In the genomic region with DNA sequence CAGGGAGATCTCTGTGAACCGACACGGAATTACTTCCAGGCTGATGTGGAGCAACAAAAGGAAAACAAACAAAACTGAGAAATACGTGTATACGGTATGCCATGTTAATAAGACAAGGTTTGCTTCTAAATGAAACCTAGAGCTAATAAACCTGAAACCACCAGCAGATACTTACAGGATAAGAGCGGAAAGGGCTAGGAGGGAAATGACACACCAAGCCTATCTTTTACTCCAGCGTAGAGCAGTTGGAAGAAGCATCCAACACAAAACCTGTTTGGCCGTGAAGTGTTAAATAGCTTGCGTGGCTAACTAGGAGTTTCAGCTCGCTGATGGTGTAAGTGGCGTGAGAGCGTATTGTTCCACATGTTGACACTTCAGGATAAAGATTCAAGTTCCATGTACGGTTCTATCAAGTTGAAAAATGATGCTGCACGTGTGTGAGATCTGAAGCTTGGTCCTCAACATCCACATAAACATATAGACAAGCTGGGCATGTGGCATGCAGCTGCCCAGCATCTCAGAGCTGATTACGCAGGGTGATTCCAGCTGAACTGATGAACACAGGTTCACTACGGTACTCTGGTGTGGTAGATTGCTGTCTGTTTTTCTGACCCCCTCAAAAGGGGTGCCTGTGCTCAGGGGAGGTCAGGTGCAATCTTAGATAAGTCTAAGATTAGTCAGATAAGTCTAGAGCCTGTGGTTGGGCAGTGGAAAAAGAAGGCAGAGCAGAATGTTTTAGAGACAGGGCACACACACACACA, we compare ENCODE assay signal across 30 mouse cellular contexts. TPM values are rescaled to one million over a fixed set of nuclear protein-coding genes. Genes with fewer than 3 reads are reported as not detected.
DNase-seq lines count a peak whose midpoint lies in the region; ATAC-seq and TF ChIP-seq lines count a peak whose summit lies in the region.
"Had no signal": no experiment of that assay in that cellular context is flagged by ENCODE, and none has a peak within 500 bp of the region (broad histone marks: within the 10 kb centered on the region; RNA-seq: fewer than 3 reads in every experiment).

No protein-coding gene starts in this region.

- no peak for TF ChIP-seq POLR2A in CH12.LX (IDR thresholded peaks at IDR 0.05; ENCODE audit: low read depth, low read length)

- 80% methylated on average over 15 of the region's 15 CpGs for WGBS in intestine, embryonic 15.5 days

- TF ChIP-seq RAD21 in CH12.LX (IDR thresholded peaks at IDR 0.05; ENCODE audit: low read depth, low read length): no peak

- peak; percentile 61 for DNase-seq in heart, adult 11 months
- no peak for DNase-seq in heart, adult 8-10 months (ENCODE audit: low spot score)
- no peak for DNase-seq in CH12.LX (ENCODE audit: extremely low read depth)
- no peak for DNase-seq in right cerebral cortex, adult 18-20 months
- no peak for DNase-seq in left cerebral cortex, adult 8-10 months (ENCODE audit: low spot score in 2 of 2)
- DNase-seq: adrenal gland, adult 2 months; adrenal gland, postnatal 14 days; cerebellum, adult 11 months; cerebellum, adult 2 months; cerebellum, adult 9-11 months; cerebellum, postnatal 25 days; embryo, embryonic 11 days; gastrocnemius, postnatal 10 days; gastrocnemius, postnatal 36 days; heart, adult 18-20 months; heart, postnatal 14 days; heart, postnatal 4 days had no signal

- H3K27ac ChIP-seq in CH12.LX (ENCODE audit: insufficient read depth, low read depth): no peak overlapping the region
- no peak overlapping the region for H3K27ac ChIP-seq in intestine, embryonic 15.5 days
- H3K27ac ChIP-seq: embryonic facial prominence, embryonic 10.5 days; embryonic facial prominence, embryonic 13.5 days; forebrain, embryonic 13.5 days; heart, embryonic 10.5 days; heart, embryonic 13.5 days; hindbrain, embryonic 14.5 days; hindbrain, postnatal 0 days had no signal

- TF ChIP-seq EP300 in CH12.LX (IDR thresholded peaks at IDR 0.05; ENCODE audit: low read length): no peak

- peak; percentile 23; the same call in 1 of the 2 replicates for ATAC-seq in megakaryocyte, adult 5-6 weeks (ENCODE audit: poor library complexity, severe bottlenecking)
- ATAC-seq in megakaryocyte-erythroid progenitor cell, adult 5-6 weeks (replicated peaks; ENCODE audit: low FRiP score, low TSS enrichment, poor library complexity, severe bottlenecking): peak; percentile 56
- no peak for ATAC-seq in intestine, embryonic 15.5 days
- ATAC-seq: inflammation-experienced regulatory T-cells, adult 6 months had no signal

- no peaks in the 10 kb centered on the region for H3K79me2 ChIP-seq in CH12.LX (replicated peaks; ENCODE audit: control insufficient read depth, extremely low read depth, insufficient read depth, poor library complexity, severe bottlenecking)

- peaks cover 0 to 23% of the 10 kb centered on the region in 2 experiments; a peak in 2 of 4 replicates for H3K4me1 ChIP-seq in CH12.LX (ENCODE audit: control insufficient read depth in 1 of 2, insufficient read depth in 2 of 2)
- peaks cover 3% of the 10 kb centered on the region; the same call in 1 of the 2 replicates for H3K4me1 ChIP-seq in intestine, embryonic 15.5 days (replicated peaks)
- H3K4me1 ChIP-seq: forebrain, embryonic 13.5 days had no signal

- H3K9me3 ChIP-seq in CH12.LX (replicated peaks; ENCODE audit: low read length): no peaks in the 10 kb centered on the region
- no peaks in the 10 kb centered on the region for H3K9me3 ChIP-seq in intestine, embryonic 15.5 days
- H3K9me3 ChIP-seq: embryonic facial prominence, embryonic 10.5 days; embryonic facial prominence, embryonic 13.5 days; forebrain, embryonic 13.5 days; heart, embryonic 10.5 days; heart, embryonic 13.5 days had no signal

- H3K4me2 ChIP-seq in CH12.LX (ENCODE audit: insufficient read depth, low read depth, poor library complexity, severe bottlenecking): peak overlapping the region; percentile 29; the same call in 1 of the 2 replicates
- H3K4me2 ChIP-seq in intestine, embryonic 15.5 days (replicated peaks): no peak overlapping the region
- H3K4me2 ChIP-seq: embryonic facial prominence, embryonic 13.5 days; forebrain, embryonic 13.5 days; heart, embryonic 13.5 days; hindbrain, embryonic 14.5 days had no signal

- no peaks in the 10 kb centered on the region for H3K36me3 ChIP-seq in CH12.LX (replicated peaks in 1 of 2; ENCODE audit: control insufficient read depth in 1 of 2, insufficient read depth in 1 of 2, low read length in 1 of 2)
- no peaks in the 10 kb centered on the region for H3K36me3 ChIP-seq in intestine, embryonic 15.5 days
- H3K36me3 ChIP-seq: embryonic facial prominence, embryonic 10.5 days; embryonic facial prominence, embryonic 13.5 days; heart, embryonic 10.5 days; heart, embryonic 13.5 days had no signal

- no peaks in the 10 kb centered on the region for H3K27me3 ChIP-seq in CH12.LX (replicated peaks)
- H3K27me3 ChIP-seq in intestine, embryonic 15.5 days (replicated peaks): no peaks in the 10 kb centered on the region

- in situ Hi-C loops in CH12.LX (cut with MboI; ENCODE audit: low pct_ligation_motif_present, low pct_unique_long_range_greater_than_20kb, low sequenced_read_pairs): loop anchor here (5.0 kb wide), 1 partner anchor 73 kb away; no protein-coding TSS in a partner anchor

- no peak overlapping the region for H3K9ac ChIP-seq in CH12.LX (ENCODE audit: insufficient read depth, low read depth)
- no peak overlapping the region for H3K9ac ChIP-seq in intestine, embryonic 15.5 days
- H3K9ac ChIP-seq: embryonic facial prominence, embryonic 13.5 days; forebrain, embryonic 13.5 days; hindbrain, embryonic 14.5 days had no signal

- dilution Hi-C loops in CH12.LX (cut with MboI; ENCODE audit: extremely low pct_ligation_motif_present, extremely low pct_unique_long_range_greater_than_20kb, low sequenced_read_pairs): no loop called here

- no peak for TF ChIP-seq CTCF in CH12.LX (conservative IDR thresholded peaks at IDR 0.05 in 1 of 2, IDR thresholded peaks at IDR 0.05 in 1 of 2; ENCODE audit: low read depth in 2 of 2, low read length in 2 of 2)

- no peak overlapping the region for H3K4me3 ChIP-seq in CH12.LX (replicated peaks in 1 of 3; ENCODE audit: low read depth in 2 of 3, low read length in 2 of 3, poor library complexity in 1 of 3)
- no peak overlapping the region for H3K4me3 ChIP-seq in intestine, embryonic 15.5 days (replicated peaks)
- H3K4me3 ChIP-seq: embryonic facial prominence, embryonic 10.5 days; embryonic facial prominence, embryonic 13.5 days; erythroblast, embryonic 14.5 days; forebrain, embryonic 13.5 days; heart, embryonic 10.5 days; heart, embryonic 13.5 days had no signal

TF ChIP-seq in CH12.LX, 34 proteins besides CTCF, POLR2A, EP300 and RAD21:
- TF ChIP-seq CHD2 (IDR thresholded peaks at IDR 0.05; ENCODE audit: low read length): no peak
- TF ChIP-seq MAX (IDR thresholded peaks at IDR 0.05; ENCODE audit: low read length): no peak
- TF ChIP-seq NRF1 (IDR thresholded peaks at IDR 0.05; ENCODE audit: low read depth, low read length): no peak
- TF ChIP-seq SMC3 (IDR thresholded peaks at IDR 0.05; ENCODE audit: low read depth, low read length): no peak
- no peak for TF ChIP-seq MYC (IDR thresholded peaks at IDR 0.05; ENCODE audit: low read depth, low read length)
- no peak for TF ChIP-seq ZNF384 (IDR thresholded peaks at IDR 0.05; ENCODE audit: low read depth, low read length)
- no peak for TF ChIP-seq E2F4 (IDR thresholded peaks at IDR 0.05; ENCODE audit: insufficient replicate concordance, low read depth, low read length)
- TF ChIP-seq UBTF (IDR thresholded peaks at IDR 0.05; ENCODE audit: low read depth, low read length): no peak
- TF ChIP-seq IRF4 (IDR thresholded peaks at IDR 0.05; ENCODE audit: low read depth, low read length): no peak

RNA-seq across cellular contexts. Expression of a gene that starts 21.6 kb away (rescaled TPM):
- total RNA-seq in heart, adult 8-10 months (2022): 1 to 10 TPM; 6.1 to 9.3 (median 6.6) TPM
- 0.59 and 0.93 TPM in 2 replicates for total RNA-seq in CH12.LX (2012; rRNA removed)
- 1.4 and 1.5 TPM in 2 replicates for total RNA-seq in CH12.LX (2014; rRNA removed)
- polyA plus RNA-seq in CH12.LX (2012; ENCODE audit: insufficient read length, low read depth): 1.8 and 2.0 TPM in 2 replicates
- total RNA-seq in megakaryocyte, adult 5-6 weeks (2015): 0.20 and 0.25 TPM in 2 replicates
- 0.29 and 0.45 TPM in 2 replicates for total RNA-seq in megakaryocyte, adult 5-6 weeks (2017)
- 3.5 and 8.4 TPM in 2 replicates for total RNA-seq in megakaryocyte-erythroid progenitor cell, adult 5-6 weeks (2014; fragmentation: Nextera tagmentation)
- total RNA-seq in megakaryocyte-erythroid progenitor cell, adult 5-6 weeks (2017): 4.5 and 5.4 TPM in 2 replicates
- 10 to 100 TPM; 46.1 to 52.7 (median 49.1) TPM for total RNA-seq in left cerebral cortex, adult 8-10 months (2022)
- 1.1 and 1.5 TPM in 2 replicates for polyA plus RNA-seq in intestine, embryonic 15.5 days (2015; fragmentation: Nextera tagmentation; extraction: Ambion mirVana)
- polyA plus RNA-seq: C2C12; erythroblast, embryonic 14.5 days had no signal

Comparison
In these comparisons a context has a peak if more than half of its experiments do, and no peak if none do; other contexts are left out.
1. RNA of a gene that starts 21.6 kb away (total RNA-seq): 46.1 to 52.7 TPM in left cerebral cortex, adult 8-10 months; 6.1 to 9.3 TPM in heart, adult 8-10 months, 3.5 to 8.4 TPM in megakaryocyte-erythroid progenitor cell, adult 5-6 weeks, 0.59 to 1.5 TPM in CH12.LX and 0.20 to 0.45 TPM in megakaryocyte, adult 5-6 weeks; every median in the first group is over 4 times any median in the second.